Mouse (Mus musculus) lung, embryonic 14.5 days (tissue): ENCODE results near the gene Odf3. TPM values are rescaled to one million over a fixed set of nuclear protein-coding genes. Genes with fewer than 3 reads are reported as not detected.

Experiments
- ATAC-seq: fragments of 200-750 bp; cut with Nextera tagmentation; 2 replicates; pipeline ENCODE4 v1.8.0; 2017; ENCODE audit warnings: mild to moderate bottlenecking, moderate TSS enrichment, moderate library complexity; ENCODE audit not compliant: insufficient read depth
- DNase-seq: peaks from one replicate; pipeline ENCODE4 v3.0.0-alpha.2; 2015
- H3K27ac ChIP-seq: fragments of 300-500 bp; sonication (generic); 2 replicates; pipeline ENCODE4 v1.5.1; 2014; ENCODE audit warnings: low read depth, mild to moderate bottlenecking, moderate library complexity
- H3K27me3 ChIP-seq: fragments of 300-500 bp; sonication (generic); 2 replicates; pipeline ENCODE4 v1.6.1; 2014; ENCODE audit warnings: low read length, control low read depth; ENCODE audit not compliant: insufficient read depth
- H3K36me3 ChIP-seq: fragments of 300-500 bp; sonication (generic); 2 replicates; pipeline ENCODE4 v1.6.1; 2014; ENCODE audit warnings: control low read depth; ENCODE audit not compliant: insufficient read depth
- H3K4me1 ChIP-seq: fragments of 300-500 bp; sonication (generic); 2 replicates; pipeline ENCODE4 v1.6.1; 2014; ENCODE audit warnings: antibody characterized with exemption, control low read depth; ENCODE audit not compliant: insufficient read depth
- H3K4me2 ChIP-seq: fragments of 300-500 bp; sonication (generic); 2 replicates; pipeline ENCODE4 v1.6.1; 2014; ENCODE audit warnings: mild to moderate bottlenecking
- H3K4me3 ChIP-seq: fragments of 300-500 bp; sonication (generic); 2 replicates; pipeline ENCODE4 v1.5.1; 2014; ENCODE audit warnings: low read depth, low read length
- H3K9ac ChIP-seq: fragments of 300-500 bp; sonication (generic); 2 replicates; pipeline ENCODE4 v1.6.1; 2014
- H3K9me3 ChIP-seq: fragments of 300-500 bp; sonication (generic); 2 replicates; pipeline ENCODE4 v1.6.1; 2016; ENCODE audit warnings: low read depth, low read length, control low read depth
- CTCF ChIP-seq: IDR thresholded peaks from 2 replicates; pipeline ENCODE4 v1.5.1; 2016; ENCODE audit warnings: antibody characterized with exemption, low read depth
- WGBS: fragments of 180-500 bp; shearing (Covaris S2); extraction: QIAGEN DNeasy Blood & Tissue Kit; methylation state at CpG from one replicate; pipeline ENCODE4 v1.1.7; 2014; 5-methylcytosine and 5-hydroxymethylcytosine counted together
- polyA plus RNA-seq: library from polyadenylated mRNA; unstranded; fragments of >200 nt; fragmentation: Nextera tagmentation; extraction: Ambion mirVana; gene quantifications from 2 replicates; pipeline ENCODE4 v1.2.1, GENCODE M21; 2014

The Odf3 gene
- polyA plus RNA-seq, 1 experiment from 2014 or later = not detected

- Histone ChIP-seq H3K9ac (no peak overlapping the region), H3K4me2 (no peak overlapping the region), H3K4me1 (peaks cover 5% of the 10 kb centered on the region; the same call in 1 of the 2 replicates), H3K9me3 (no peaks in the 10 kb centered on the region), H3K36me3 (peaks cover 65% of the 10 kb centered on the region), H3K27ac (no peak overlapping the region), H3K27me3 (no peaks in the 10 kb centered on the region), H3K4me3 (no peak overlapping the region)
- 83% methylated on average over 5 of the region's 5 CpGs for WGBS
- ATAC-seq (no peak), DNase-seq (no peak)
- TF ChIP-seq CTCF = no peak
Measured at GRCm38 (mm10) chr7:140860728-140861127, 13.1 kb downstream of the Odf3 start.

GRCm38 (mm10) chr7:140864761-140865160 lies 17.2 kb downstream of the Odf3 start:
- no peak for TF ChIP-seq CTCF
- Histone ChIP-seq H3K4me3 (no peak overlapping the region), H3K4me1 (no peaks in the 10 kb centered on the region), H3K4me2 (no peak overlapping the region), H3K9me3 (no peaks in the 10 kb centered on the region), H3K9ac (no peak overlapping the region), H3K27me3 (no peaks in the 10 kb centered on the region), H3K27ac (no peak overlapping the region), H3K36me3 (peaks cover 53% of the 10 kb centered on the region)
- DNase-seq = no peak
- ATAC-seq = no peak
- 86% methylated on average over 12 of the region's 12 CpGs for WGBS

- H3K4me1 ChIP-seq = no peaks in the 10 kb centered on the region
- H3K36me3 ChIP-seq = peaks cover 23% of the 10 kb centered on the region; the same call in 1 of the 2 replicates
- no peak overlapping the region for H3K4me3 ChIP-seq
- no peak overlapping the region for H3K9ac ChIP-seq
- H3K4me2 ChIP-seq = no peak overlapping the region
- no peak for TF ChIP-seq CTCF
- no peak for DNase-seq
- H3K9me3 ChIP-seq = no peaks in the 10 kb centered on the region
- ATAC-seq = no peak
- H3K27me3 ChIP-seq = no peaks in the 10 kb centered on the region
- no peak overlapping the region for H3K27ac ChIP-seq
- 88% methylated on average over 4 of the region's 4 CpGs for WGBS
Measured at GRCm38 (mm10) chr7:140874224-140874623, 26.6 kb downstream of the Odf3 start.

GRCm38 (mm10) chr7:140877364-140877763 lies 29.8 kb downstream of the Odf3 start:
- H3K36me3 ChIP-seq = peaks cover 23% of the 10 kb centered on the region; the same call in 1 of the 2 replicates
- no peak for DNase-seq
- no peak overlapping the region for H3K9ac ChIP-seq
- H3K9me3 ChIP-seq = no peaks in the 10 kb centered on the region
- no peaks in the 10 kb centered on the region for H3K4me1 ChIP-seq
- no peak for TF ChIP-seq CTCF
- no peak for ATAC-seq
- H3K4me3 ChIP-seq = no peak overlapping the region
- no peak overlapping the region for H3K4me2 ChIP-seq
- WGBS = 81% methylated on average over 6 of the region's 6 CpGs
- H3K27me3 ChIP-seq = no peaks in the 10 kb centered on the region
- H3K27ac ChIP-seq = no peak overlapping the region

DNA sequence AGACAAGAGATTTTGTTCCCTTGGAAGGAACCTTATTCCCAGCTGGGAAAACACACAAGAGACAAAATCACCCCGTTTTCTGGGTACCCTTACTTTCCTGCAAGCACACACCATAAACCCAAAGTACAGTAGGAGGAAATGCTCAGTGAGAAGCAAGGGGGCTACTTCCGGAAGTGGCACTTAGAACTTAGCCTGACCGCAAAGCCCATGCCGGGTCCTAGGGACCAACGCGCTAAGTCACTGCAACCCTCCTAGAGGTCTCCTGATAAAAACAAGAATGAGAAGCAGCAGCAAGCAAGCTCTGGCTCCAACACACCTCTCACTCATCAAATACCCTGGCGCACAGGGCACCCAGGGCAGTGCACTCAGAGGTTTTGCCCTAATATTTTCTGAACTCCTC lies 31.8 kb downstream of the Odf3 start:
- ATAC-seq (no peak), DNase-seq (no peak)
- H3K9ac ChIP-seq = no peak overlapping the region
- peaks cover 4% of the 10 kb centered on the region; the same call in 1 of the 2 replicates for H3K4me1 ChIP-seq
- no peak overlapping the region for H3K4me2 ChIP-seq
- no peaks in the 10 kb centered on the region for H3K27me3 ChIP-seq
- no peak overlapping the region for H3K27ac ChIP-seq
- no peak for TF ChIP-seq CTCF
- peaks cover 26% of the 10 kb centered on the region; the same call in 1 of the 2 replicates for H3K36me3 ChIP-seq
- 85% methylated on average over 7 of the region's 7 CpGs for WGBS
- no peaks in the 10 kb centered on the region for H3K9me3 ChIP-seq
- no peak overlapping the region for H3K4me3 ChIP-seq

DNA sequence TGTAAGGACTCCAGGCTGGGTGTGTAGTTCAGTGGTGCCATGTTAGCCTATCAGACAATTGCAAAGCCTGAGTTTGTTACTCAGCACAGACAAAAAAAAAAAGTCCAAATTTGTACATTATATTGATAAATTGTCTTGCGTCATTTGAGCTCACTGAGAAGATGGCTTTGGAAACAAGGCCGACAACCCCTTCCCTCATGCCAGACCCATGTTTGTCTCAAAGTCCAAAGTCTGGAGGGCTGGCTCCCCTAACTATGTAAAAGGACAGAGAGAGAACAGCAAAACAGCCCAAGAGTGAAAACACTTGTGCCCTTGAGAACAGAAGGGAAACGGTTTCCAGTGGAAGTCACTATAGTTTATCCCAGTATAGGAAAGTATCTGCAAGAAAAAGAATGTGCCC lies 32.8 kb downstream of the Odf3 start:
- H3K4me2 ChIP-seq = peak overlapping the region; percentile 87
- 78% methylated on average over 3 of the region's 3 CpGs for WGBS

GRCm38 (mm10) chr7:140880865-140881515 lies 33.4 kb downstream of the Odf3 start:
- 13% methylated on average over 8 of the region's 8 CpGs for WGBS
- ATAC-seq (no peak), DNase-seq (no peak)
- Histone ChIP-seq H3K9ac (peak overlapping the region; percentile 79), H3K27me3 (no peaks in the 10 kb centered on the region), H3K27ac (0 out of 2 replicates have a peak overlapping the region, but pooled peaks have one; percentile 88), H3K4me1 (peaks cover 4% of the 10 kb centered on the region; the same call in 1 of the 2 replicates), H3K9me3 (no peaks in the 10 kb centered on the region), H3K36me3 (peaks cover 26% of the 10 kb centered on the region; the same call in 1 of the 2 replicates), H3K4me3 (peak overlapping the region; percentile 89), H3K4me2 (peak overlapping the region; percentile 87)
- TF ChIP-seq CTCF = no peak

More for the DNA sequence above, 32.8 kb downstream of the Odf3 start:
- no peaks in the 10 kb centered on the region for H3K9me3 ChIP-seq
- no peak for DNase-seq
- no peaks in the 10 kb centered on the region for H3K27me3 ChIP-seq
- peaks cover 22% of the 10 kb centered on the region; the same call in 1 of the 2 replicates for H3K36me3 ChIP-seq
- peaks cover 4% of the 10 kb centered on the region; the same call in 1 of the 2 replicates for H3K4me1 ChIP-seq
- no peak for ATAC-seq
- H3K4me3 ChIP-seq = no peak overlapping the region
- TF ChIP-seq CTCF = no peak
- no peak overlapping the region for H3K9ac ChIP-seq
- no peak overlapping the region for H3K27ac ChIP-seq
